8 mouse cellular contexts compared by ENCODE assay signal in the genomic region with DNA sequence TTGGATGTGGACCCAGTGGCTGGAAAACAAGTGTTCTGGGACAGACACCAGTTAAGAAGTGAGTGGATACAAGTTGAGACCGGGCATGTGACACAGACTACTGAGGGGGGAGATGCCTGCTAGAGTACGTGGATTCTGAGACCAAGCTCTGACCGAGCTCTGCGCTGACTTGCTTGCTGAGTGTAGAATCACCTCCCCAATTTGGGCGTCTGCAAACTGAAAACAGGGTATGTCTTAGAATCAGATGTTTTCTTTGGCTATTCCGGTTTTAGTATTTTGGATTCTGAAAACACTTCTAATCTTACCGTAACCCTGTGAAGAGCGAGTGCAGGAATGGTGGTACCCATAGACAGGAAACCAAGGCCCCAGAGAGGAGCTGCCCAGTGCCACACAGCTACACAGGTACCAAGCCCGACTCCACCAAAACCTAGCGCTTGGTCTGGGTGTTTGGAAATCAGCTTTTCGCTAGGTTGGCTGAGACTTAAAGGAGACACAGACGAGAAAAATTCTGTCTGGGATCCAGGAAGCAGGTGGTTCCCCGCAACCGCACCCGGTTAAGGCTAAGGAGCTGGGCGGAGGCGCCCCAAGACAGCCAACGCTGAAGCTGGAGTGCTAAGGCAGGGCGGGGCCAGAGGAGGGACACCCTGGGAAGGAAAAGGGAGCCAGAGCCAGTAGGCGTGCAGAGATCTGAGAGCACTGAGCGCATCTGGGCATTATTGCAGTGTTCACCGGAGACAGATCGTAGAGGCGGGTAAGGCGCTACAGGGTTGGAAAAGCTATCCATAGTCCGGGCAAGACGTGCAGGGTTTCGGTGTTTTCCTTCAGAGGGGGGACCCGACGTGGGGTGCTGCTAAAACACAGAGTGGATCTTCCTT. TPM values are rescaled to one million over a fixed set of nuclear protein-coding genes. Genes with fewer than 3 reads are reported as not detected.
DNase-seq lines count a peak whose midpoint lies in the region; ATAC-seq lines count a peak whose summit lies in the region.

No protein-coding gene starts in this region.

- peak overlapping the region; percentile 40 for H3K4me3 ChIP-seq in hindbrain, embryonic 15.5 days

- no peaks in the 10 kb centered on the region for H3K36me3 ChIP-seq in hindbrain, embryonic 15.5 days

- no peak overlapping the region for H3K27ac ChIP-seq in hindbrain, embryonic 15.5 days (replicated peaks)

- peak; percentile 66 for DNase-seq in R1 (ENCODE audit: low read depth, low spot score)
- DNase-seq in embryo, embryonic 10.5 days (ENCODE audit: low spot score), result peak; percentile 70
- DNase-seq in gastrocnemius, postnatal 10 days, result peak; percentile 50
- DNase-seq in left cerebral cortex, adult 8-10 months (ENCODE audit: low spot score in 2 of 2), result peak; percentile 18 to 47
- DNase-seq in lung, postnatal 4 days, result peak; percentile 72 to 76
- peak; percentile 41 to 49 for DNase-seq in right cerebral cortex, postnatal 10 days (ENCODE audit: low spot score in 2 of 2)
- DNase-seq in yolk sac, embryonic 10.5 days (ENCODE audit: low spot score), result peak; percentile 40

- ATAC-seq in hindbrain, embryonic 15.5 days (ENCODE audit: low FRiP score, low read depth), result peak; percentile 61; the same call in 1 of the 2 replicates

- H3K9ac ChIP-seq in hindbrain, embryonic 15.5 days, result peak overlapping the region; percentile 34; the same call in 1 of the 2 replicates

- peak overlapping the region; percentile 78 for H3K4me2 ChIP-seq in hindbrain, embryonic 15.5 days

- H3K9me3 ChIP-seq in hindbrain, embryonic 15.5 days, result no peaks in the 10 kb centered on the region

- 11% methylated on average over 30 of the region's 30 CpGs for WGBS in hindbrain, embryonic 15.5 days

- H3K4me1 ChIP-seq in hindbrain, embryonic 15.5 days (replicated peaks), result peaks cover 12% of the 10 kb centered on the region

- peaks cover 48% of the 10 kb centered on the region for H3K27me3 ChIP-seq in hindbrain, embryonic 15.5 days

RNA-seq across cellular contexts. Expression of a gene that starts 2.0 kb away (rescaled TPM):
- total RNA-seq in gastrocnemius, postnatal 10 days (2021), result under 1 TPM; 0.70 to 0.84 TPM
- polyA plus RNA-seq in hindbrain, embryonic 15.5 days (2015; fragmentation: Nextera tagmentation; extraction: Ambion mirVana), result 0.82 and 0.90 TPM in 2 replicates
- under 1 TPM in 2 of 4 experiments, not detected in 2; 0.41 to 0.84 TPM for total RNA-seq in left cerebral cortex, adult 8-10 months (2022)

RNA-seq across cellular contexts. Expression of a gene that starts 19.2 kb away (rescaled TPM):
- 1 to 10 TPM; 5.6 to 6.3 TPM for total RNA-seq in gastrocnemius, postnatal 10 days (2021)
- 16.8 and 19.6 TPM in 2 replicates for polyA plus RNA-seq in hindbrain, embryonic 15.5 days (2015; fragmentation: Nextera tagmentation; extraction: Ambion mirVana)
- total RNA-seq in left cerebral cortex, adult 8-10 months (2022), result 1 to 10 TPM; 3.7 to 6.4 (median 5.3) TPM

RNA-seq across cellular contexts. Expression of a gene that starts 48.9 kb away (rescaled TPM):
- total RNA-seq in gastrocnemius, postnatal 10 days (2021), result 10 to 100 TPM; 11.4 to 11.5 TPM
- 24.8 and 27.2 TPM in 2 replicates for polyA plus RNA-seq in hindbrain, embryonic 15.5 days (2015; fragmentation: Nextera tagmentation; extraction: Ambion mirVana)
- 100 to 1,000 TPM; 218 to 244 (median 229) TPM for total RNA-seq in left cerebral cortex, adult 8-10 months (2022)

RNA-seq across cellular contexts. Expression of a gene that starts 56.9 kb away (rescaled TPM):
- total RNA-seq in gastrocnemius, postnatal 10 days (2021), result 10 to 100 TPM in 1 of 2 experiments, 1 to 10 TPM in 1; 8.8 to 14.2 TPM
- polyA plus RNA-seq in hindbrain, embryonic 15.5 days (2015; fragmentation: Nextera tagmentation; extraction: Ambion mirVana), result 44.9 and 45.6 TPM in 2 replicates
- total RNA-seq in left cerebral cortex, adult 8-10 months (2022), result 10 to 100 TPM; 33.3 to 37.1 (median 35.6) TPM

Comparison
In these comparisons a context has a peak if more than half of its experiments do, and no peak if none do; other contexts are left out.
1. RNA of a gene that starts 48.9 kb away (total RNA-seq): 218 to 244 TPM in left cerebral cortex, adult 8-10 months; 11.4 to 11.5 TPM in gastrocnemius, postnatal 10 days; every median in the first group is over 10 times any median in the second.
2. Peak in every context shown above with its lines, with median percentiles within 50 percentile points of each other: DNase-seq.